Mouse (Mus musculus): Measurements from ENCODE around the gene Prlr.

DNA sequence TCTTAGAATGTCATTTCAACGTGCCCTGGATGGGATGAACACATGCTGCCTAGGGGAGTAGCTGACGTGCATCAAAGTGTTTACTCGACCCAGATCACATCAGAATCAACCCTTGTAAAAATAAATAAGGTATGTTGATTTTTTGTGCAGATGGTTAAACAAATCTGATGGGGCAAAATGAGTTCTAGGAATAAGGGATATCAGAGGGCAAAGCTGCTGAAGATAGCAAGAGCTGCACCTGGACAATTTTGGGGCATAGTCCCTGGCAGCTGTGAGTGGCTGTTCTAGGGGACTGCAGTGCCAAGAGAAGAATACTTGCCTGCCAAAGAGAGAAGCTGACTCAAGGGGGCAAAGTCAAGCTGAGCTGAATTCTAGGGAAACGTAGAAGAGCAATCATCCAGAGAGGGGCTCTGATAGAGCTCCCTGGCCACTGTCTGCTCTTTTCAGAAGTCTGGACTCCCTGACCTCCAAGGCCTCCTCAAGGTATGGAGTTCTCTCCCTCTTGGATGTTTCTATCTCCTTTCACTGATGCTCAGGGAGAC, 46.6 kb downstream of the Prlr start:
- TF ChIP-seq POLR2A (IDR thresholded peaks at IDR 0.05; ENCODE audit: insufficient read depth, low read depth, low read length): no peak
- TF ChIP-seq EP300 (IDR thresholded peaks at IDR 0.05; ENCODE audit: insufficient read depth, low read depth, low read length): no peak
- TF ChIP-seq CTCF (IDR thresholded peaks at IDR 0.05): no peak

Measured in heart, adult 2 months (tissue).